Mouse (Mus musculus): ENCODE results near the gene Trappc6b. TPM values are rescaled to one million over a fixed set of nuclear protein-coding genes. Genes with fewer than 3 reads are reported as not detected.
"Not testable (repeated sequence)": the region's sequence is repeated elsewhere in the genome, so short reads cannot be mapped to it uniquely, and the experiment has no call there.

The Trappc6b gene
- total and polyA plus RNA-seq, 3 experiments, result 40.9 to 67.8 (median 42.6) TPM

- dilution Hi-C loops (cut with MboI; ENCODE audit: extremely low pct_ligation_motif_present, extremely low pct_unique_long_range_greater_than_20kb, low sequenced_read_pairs), result no loop called here
- peaks cover 13 to 18% of the 10 kb centered on the region in 2 experiments for H3K36me3 ChIP-seq (replicated peaks in 1 of 2; ENCODE audit: control insufficient read depth in 1 of 2, insufficient read depth in 1 of 2, low read length in 1 of 2)
- no peaks in the 10 kb centered on the region for H3K9me3 ChIP-seq (replicated peaks; ENCODE audit: low read length)
- H3K27ac ChIP-seq (ENCODE audit: insufficient read depth, low read depth), result no peak overlapping the region
- H3K9ac ChIP-seq (ENCODE audit: insufficient read depth, low read depth), result no peak overlapping the region
- DNase-seq (ENCODE audit: extremely low read depth), result no peak
- no peak overlapping the region for H3K4me3 ChIP-seq (replicated peaks in 1 of 3; ENCODE audit: low read depth in 2 of 3, low read length in 2 of 3, poor library complexity in 1 of 3)
- in situ Hi-C loops (cut with MboI; ENCODE audit: low pct_ligation_motif_present, low pct_unique_long_range_greater_than_20kb, low sequenced_read_pairs), result loop anchor here (25.0 kb wide), 1 partner anchor 147 kb away; the partner anchor contains the start of gene Fbxo33
- H3K27me3 ChIP-seq (replicated peaks), result no peaks in the 10 kb centered on the region
- no peak overlapping the region for H3K4me2 ChIP-seq (ENCODE audit: insufficient read depth, low read depth, poor library complexity, severe bottlenecking)
- H3K4me1 ChIP-seq (ENCODE audit: control insufficient read depth in 1 of 2, insufficient read depth in 2 of 2), result peaks cover 0 to 26% of the 10 kb centered on the region in 2 experiments; a peak in 1 of 4 replicates
- no peak for TF ChIP-seq MYC (IDR thresholded peaks at IDR 0.05; ENCODE audit: low read depth, low read length)
- TF ChIP-seq POLR2AphosphoS2 (IDR thresholded peaks at IDR 0.05; ENCODE audit: low read depth, low read length), result no peak
- no peak for TF ChIP-seq CTCF (conservative IDR thresholded peaks at IDR 0.05 in 1 of 2, IDR thresholded peaks at IDR 0.05 in 1 of 2; ENCODE audit: low read depth in 2 of 2, low read length in 2 of 2)
- TF ChIP-seq JUND (conservative IDR thresholded peaks at IDR 0.05; ENCODE audit: low read depth, low read length), result no peak
- peaks cover 37% of the 10 kb centered on the region for H3K79me2 ChIP-seq (replicated peaks; ENCODE audit: control insufficient read depth, extremely low read depth, insufficient read depth, poor library complexity, severe bottlenecking)
These were observed 3.6 kb upstream of the Trappc6b start for GRCm38 (mm10) chr12:59064837-59065236.

GRCm38 (mm10) chr12:59060322-59060721 is 950 bp downstream of the Trappc6b start:
- dilution Hi-C loops (cut with MboI; ENCODE audit: extremely low pct_ligation_motif_present, extremely low pct_unique_long_range_greater_than_20kb, low sequenced_read_pairs), result no loop called here
- DNase-seq (ENCODE audit: extremely low read depth), result no peak
- Histone ChIP-seq H3K4me2 (ENCODE audit: insufficient read depth, low read depth, poor library complexity, severe bottlenecking) (peak overlapping the region; percentile 100), H3K4me1 (ENCODE audit: control insufficient read depth in 1 of 2, insufficient read depth in 2 of 2) (peaks cover 8 to 45% of the 10 kb centered on the region in 2 experiments), H3K9me3 (replicated peaks; ENCODE audit: low read length) (no peaks in the 10 kb centered on the region), H3K27ac (ENCODE audit: insufficient read depth, low read depth) (no peak overlapping the region), H3K79me2 (replicated peaks; ENCODE audit: control insufficient read depth, extremely low read depth, insufficient read depth, poor library complexity, severe bottlenecking) (peaks cover 57% of the 10 kb centered on the region), H3K27me3 (replicated peaks) (no peaks in the 10 kb centered on the region), H3K4me3 (replicated peaks in 1 of 3; ENCODE audit: low read depth in 2 of 3, low read length in 2 of 3, poor library complexity in 1 of 3) (peak overlapping the region; percentile 76 to 88 (median 77)), H3K9ac (ENCODE audit: insufficient read depth, low read depth) (peak overlapping the region; percentile 92), H3K36me3 (replicated peaks in 1 of 2; ENCODE audit: control insufficient read depth in 1 of 2, insufficient read depth in 1 of 2, low read length in 1 of 2) (peaks cover 8 to 29% of the 10 kb centered on the region in 2 experiments)
- in situ Hi-C loops (cut with MboI; ENCODE audit: low pct_ligation_motif_present, low pct_unique_long_range_greater_than_20kb, low sequenced_read_pairs), result loop anchor here (25.0 kb wide), 1 partner anchor 152 kb away; the partner anchor contains the start of gene Fbxo33
- no peak for TF ChIP-seq POLR2AphosphoS2 (IDR thresholded peaks at IDR 0.05; ENCODE audit: low read depth, low read length)
- TF ChIP-seq MAFK (IDR thresholded peaks at IDR 0.05; ENCODE audit: insufficient replicate concordance, low read length), result no peak
- TF ChIP-seq PAX5 (IDR thresholded peaks at IDR 0.05; ENCODE audit: low read length), result no peak
- no peak for TF ChIP-seq NRF1 (IDR thresholded peaks at IDR 0.05; ENCODE audit: low read depth, low read length)
- no peak for TF ChIP-seq ZMIZ1 (IDR thresholded peaks at IDR 0.05; ENCODE audit: low read depth, low read length)
- 0 out of 2 replicates have a peak, but pooled peaks have one; percentile 31 for TF ChIP-seq CHD2 (IDR thresholded peaks at IDR 0.05; ENCODE audit: low read length)
- 0 out of 2 replicates have a peak, but pooled peaks have one; percentile 13 for TF ChIP-seq MYC (IDR thresholded peaks at IDR 0.05; ENCODE audit: low read depth, low read length)
- TF ChIP-seq ETS1 (conservative IDR thresholded peaks at IDR 0.05; ENCODE audit: low read depth, low read length), result no peak
- TF ChIP-seq CHD1 (IDR thresholded peaks at IDR 0.05; ENCODE audit: low read depth, low read length), result no peak

GRCm38 (mm10) chr12:59058242-59058641 is 3.0 kb downstream of the Trappc6b start:
- H3K4me2 ChIP-seq (ENCODE audit: insufficient read depth, low read depth, poor library complexity, severe bottlenecking); H3K9ac ChIP-seq (ENCODE audit: insufficient read depth, low read depth); H3K27ac ChIP-seq (ENCODE audit: insufficient read depth, low read depth); H3K9me3 ChIP-seq (replicated peaks; ENCODE audit: low read length); dilution Hi-C loops (cut with MboI; ENCODE audit: extremely low pct_ligation_motif_present, extremely low pct_unique_long_range_greater_than_20kb, low sequenced_read_pairs); H3K27me3 ChIP-seq (replicated peaks); H3K4me3 ChIP-seq (replicated peaks in 1 of 3; ENCODE audit: low read depth in 2 of 3, low read length in 2 of 3, poor library complexity in 1 of 3): not testable (repeated sequence)
- peak; percentile 48 for DNase-seq (ENCODE audit: extremely low read depth)
- Histone ChIP-seq H3K4me1 (ENCODE audit: control insufficient read depth in 1 of 2, insufficient read depth in 2 of 2) (peaks cover 12 to 61% of the 10 kb centered on the region in 2 experiments), H3K36me3 (replicated peaks in 1 of 2; ENCODE audit: control insufficient read depth in 1 of 2, insufficient read depth in 1 of 2, low read length in 1 of 2) (peaks cover 15 to 46% of the 10 kb centered on the region in 2 experiments), H3K79me2 (replicated peaks; ENCODE audit: control insufficient read depth, extremely low read depth, insufficient read depth, poor library complexity, severe bottlenecking) (peaks cover 66% of the 10 kb centered on the region)
- in situ Hi-C loops (cut with MboI; ENCODE audit: low pct_ligation_motif_present, low pct_unique_long_range_greater_than_20kb, low sequenced_read_pairs), result loop anchor here (25.0 kb wide), 1 partner anchor 154 kb away; the partner anchor contains the start of gene Fbxo33
- peak; percentile 66; the same call in 1 of the 2 replicates for TF ChIP-seq TBP (conservative IDR thresholded peaks at IDR 0.05; ENCODE audit: low read depth, low read length)
- TF ChIP-seq EP300 (IDR thresholded peaks at IDR 0.05; ENCODE audit: low read length), result peak; percentile 12; the same call in 1 of the 2 replicates
- peak; percentile 50; the same call in 1 of the 2 replicates for TF ChIP-seq IRF4 (IDR thresholded peaks at IDR 0.05; ENCODE audit: low read depth, low read length)
